Mouse (Mus musculus) inflammation-experienced regulatory T-cells, adult 16 weeks (primary cell): ENCODE measurements around the gene 1110032A03Rik. TPM values are rescaled to one million over a fixed set of nuclear protein-coding genes. Genes with fewer than 3 reads are reported as not detected.

Experiments used
- polyA plus RNA-seq: library from polyadenylated mRNA; unstranded; fragments of 100-300 nt; shearing (Covaris generic); gene quantifications from one replicate; pipeline ENCODE4 v1.2.1, GENCODE M21; 2017

The 1110032A03Rik gene
- 20.7 TPM for polyA plus RNA-seq

DNA sequence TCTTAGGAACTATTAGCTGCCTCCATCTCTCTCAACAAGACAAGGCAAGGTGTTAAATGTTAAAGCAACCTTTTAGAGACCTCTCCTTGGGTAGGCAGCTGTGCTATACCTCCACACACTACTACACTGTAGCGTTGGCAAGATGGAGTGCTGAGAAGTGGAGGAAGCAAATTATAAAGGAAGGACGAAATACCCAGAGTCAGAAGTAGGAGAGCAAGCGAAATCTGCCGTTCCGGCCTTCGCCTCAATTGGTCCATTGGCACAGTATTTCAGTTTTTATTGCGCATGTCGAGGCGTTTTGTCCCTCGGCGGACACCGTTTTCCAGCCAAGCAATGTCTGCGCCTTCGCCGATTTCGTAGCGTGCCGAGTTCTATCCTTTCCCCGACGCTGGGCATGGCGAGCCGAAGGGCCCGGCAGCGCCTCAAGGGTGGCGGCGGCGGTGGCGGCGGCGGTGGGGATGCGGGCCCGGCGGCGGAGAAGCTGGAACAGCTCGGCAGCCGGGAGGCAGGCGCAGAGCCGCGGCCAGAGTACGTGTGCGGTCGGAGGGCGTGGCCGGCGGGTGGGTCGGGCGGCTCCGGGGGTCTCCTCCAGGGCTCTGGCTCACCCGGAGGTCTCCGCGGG is at the start of gene 1110032A03Rik, which contains the start of gene Alg9:
TSS of gene 1110032A03Rik (minus strand) at position 530 of the 622 bp plus-strand sequence.
TSS of gene Alg9 (plus strand) at position 29 of the 622 bp plus-strand sequence.

GRCm38 (mm10) chr9:50768107-50769002 is 7.0 kb downstream of the 1110032A03Rik start, which contains the start of gene Fdxacb1:
Gene Fdxacb1 (plus strand): TSS chr9:50768236.

DNA sequence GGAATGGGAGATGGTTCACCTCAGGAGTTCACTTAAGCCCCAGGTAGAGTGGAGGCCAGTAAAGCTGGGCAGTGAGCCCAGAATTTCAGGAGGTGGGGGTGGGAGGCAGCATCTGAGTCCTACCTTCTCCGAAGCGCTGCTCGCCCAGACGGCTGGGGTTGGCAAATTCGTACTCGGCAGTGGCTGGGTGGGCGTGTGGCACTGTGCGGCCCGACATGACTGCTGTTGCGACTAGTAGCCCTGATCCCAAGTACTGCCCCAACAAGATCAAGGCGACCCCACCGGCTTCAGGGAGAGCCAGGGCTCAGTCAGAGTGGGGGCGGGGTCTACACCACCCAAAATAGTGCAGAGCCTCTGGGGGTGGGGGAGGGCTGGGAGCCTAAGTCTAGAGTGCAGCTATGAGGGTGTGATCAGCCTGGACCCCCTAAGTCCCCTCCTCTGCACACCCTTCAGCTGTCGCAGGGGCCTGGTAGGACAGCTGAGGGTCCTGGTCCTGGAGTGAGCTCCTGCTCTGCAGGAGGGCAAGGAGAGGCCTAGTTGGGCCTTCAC is 23.2 kb downstream of the 1110032A03Rik start, which contains the start of gene Hspb2:
TSS of gene Hspb2 (minus strand) at position 301 of the 549 bp plus-strand sequence.

DNA sequence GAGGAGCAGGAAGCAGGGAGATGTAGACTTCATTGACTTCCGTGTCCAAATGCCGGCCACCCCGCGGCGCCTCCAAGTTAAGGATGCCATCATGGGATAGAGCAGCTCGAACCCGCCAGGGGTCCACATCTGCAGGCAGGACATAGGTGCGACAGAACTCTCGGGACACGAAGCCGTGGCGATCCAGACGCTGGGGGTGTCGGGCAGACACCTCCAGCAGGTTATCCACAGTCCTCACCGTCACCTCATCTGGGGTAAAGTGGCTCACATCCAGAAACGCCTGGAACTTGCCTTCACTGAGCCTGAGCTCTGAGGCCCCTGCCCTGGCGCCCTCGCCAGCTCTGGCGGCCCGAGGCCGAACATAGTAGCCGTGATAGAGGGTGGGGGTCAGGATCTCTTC is 24.0 kb downstream of the 1110032A03Rik start, which contains the start of gene Cryab:
TSS of gene Cryab (plus strand) at position 3 of the 400 bp plus-strand sequence.

DNA sequence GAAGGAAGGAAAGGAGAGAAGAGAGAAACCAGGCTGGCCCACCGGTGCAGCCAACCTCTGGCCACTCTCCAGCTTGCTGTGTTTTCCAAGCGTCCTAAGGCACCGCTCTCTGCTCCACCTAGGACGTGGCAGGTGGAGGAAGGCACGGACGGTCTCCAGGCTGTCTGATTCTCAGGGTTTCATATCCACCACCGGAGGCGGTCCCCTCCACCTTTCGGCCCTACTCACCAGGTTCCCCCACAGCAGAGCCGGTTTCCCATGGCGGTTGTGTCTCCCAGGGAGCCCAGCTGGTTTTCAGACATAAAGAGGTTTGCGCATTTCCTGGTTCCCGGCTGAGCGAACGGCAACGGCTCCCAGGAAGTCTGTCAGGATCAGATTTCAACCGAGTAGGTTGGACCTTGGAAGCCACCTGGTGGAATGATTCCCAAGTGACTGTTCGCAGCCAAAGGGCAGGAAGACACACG is 29.1 kb downstream of the 1110032A03Rik start, which contains the start of gene 2310030G06Rik:
TSS of gene 2310030G06Rik (minus strand) at position 323 of the 464 bp plus-strand sequence.

GRCm38 (mm10) chr9:50738914-50739870 is 36.1 kb downstream of the 1110032A03Rik start, which contains the start of gene Dixdc1:
Gene Dixdc1 (minus strand): TSS chr9:50739517.

Other genes starting within 250 kb of the 1110032A03Rik start
- gene Pts, start 246.8 kb downstream of the 1110032A03Rik start, polyA plus RNA-seq: 154 TPM
- 7.0 TPM for gene Il18, start 220.7 kb downstream of the 1110032A03Rik start, polyA plus RNA-seq
- gene Bco2, start 220.3 kb downstream of the 1110032A03Rik start, polyA plus RNA-seq: 1.7 TPM
- gene Tex12, start 214.2 kb downstream of the 1110032A03Rik start, polyA plus RNA-seq: not detected
- 183 TPM for gene Sdhd, start 171.7 kb downstream of the 1110032A03Rik start, polyA plus RNA-seq
- gene Timm8b, start 171.6 kb downstream of the 1110032A03Rik start, polyA plus RNA-seq: 95.1 TPM
- gene Pih1d2, start 158.2 kb downstream of the 1110032A03Rik start, polyA plus RNA-seq: 0.40 TPM
- gene Nkapd1, start 158.1 kb downstream of the 1110032A03Rik start, polyA plus RNA-seq: 19.4 TPM
- gene Dlat, start 115.7 kb downstream of the 1110032A03Rik start, polyA plus RNA-seq: 48.1 TPM
- gene Dixdc1, start 36.0 kb downstream of the 1110032A03Rik start, polyA plus RNA-seq: 0.33 TPM
- not detected for gene 2310030G06Rik, start 29.0 kb downstream of the 1110032A03Rik start, polyA plus RNA-seq
- not detected for gene Cryab, start 24.2 kb downstream of the 1110032A03Rik start, polyA plus RNA-seq
- gene Hspb2, start 23.2 kb downstream of the 1110032A03Rik start, polyA plus RNA-seq: not detected
- 9.5 TPM for gene Fdxacb1, start 7.3 kb downstream of the 1110032A03Rik start, polyA plus RNA-seq
- gene Alg9, start 501 bp downstream of the 1110032A03Rik start, polyA plus RNA-seq: 10.9 TPM
- gene Ppp2r1b, start 69.8 kb upstream of the 1110032A03Rik start, polyA plus RNA-seq: 91.9 TPM
- 23.7 TPM for gene Sik2, start 233.6 kb upstream of the 1110032A03Rik start, polyA plus RNA-seq